10 mouse cellular contexts compared by ENCODE assay signal in the genomic region with DNA sequence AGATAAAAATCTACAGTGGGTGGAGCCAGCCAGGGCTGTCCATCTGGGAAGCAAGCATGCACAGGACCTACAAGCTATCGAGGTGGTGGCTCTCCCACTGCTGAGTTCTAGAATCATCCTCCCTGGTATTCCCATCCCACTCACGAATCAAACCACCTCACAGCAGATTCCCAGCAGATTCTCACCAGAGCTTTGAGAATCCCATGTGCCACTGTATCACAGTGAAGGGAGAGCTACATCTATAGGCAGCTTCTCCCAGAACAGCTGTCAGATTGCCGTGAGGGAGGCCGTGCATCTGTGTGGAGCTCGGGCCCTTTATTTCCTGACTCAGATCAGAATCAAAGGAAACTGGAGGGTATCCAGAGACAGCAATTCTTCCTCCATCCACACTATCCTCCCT.
"Had no signal": no experiment of that assay in that cellular context is flagged by ENCODE, and none has a peak within 500 bp of the region (broad histone marks: within the 10 kb centered on the region; RNA-seq: fewer than 3 reads in every experiment).

No protein-coding gene starts in this region.

- ATAC-seq: lung, postnatal 0 days; midbrain, embryonic 13.5 days had no signal

- H3K27me3 ChIP-seq: liver, embryonic 15.5 days; midbrain, embryonic 13.5 days had no signal

- DNase-seq: kidney, adult 8-10 months; kidney, postnatal 25 days; lung, adult 2 months; lung, postnatal 36 days; thymus, postnatal 36 days had no signal

- H3K27ac ChIP-seq: liver, embryonic 15.5 days; midbrain, embryonic 13.5 days had no signal

- H3K36me3 ChIP-seq: limb, embryonic 10.5 days; liver, embryonic 15.5 days; midbrain, embryonic 13.5 days had no signal

- H3K9me3 ChIP-seq: limb, embryonic 10.5 days; liver, embryonic 15.5 days; midbrain, embryonic 13.5 days had no signal

- H3K4me3 ChIP-seq: limb, embryonic 10.5 days; liver, embryonic 15.5 days; midbrain, embryonic 13.5 days had no signal

- H3K4me2 ChIP-seq: liver, embryonic 11.5 days; liver, embryonic 15.5 days; midbrain, embryonic 13.5 days had no signal

- H3K9ac ChIP-seq: liver, embryonic 15.5 days; midbrain, embryonic 13.5 days had no signal

- H3K4me1 ChIP-seq: liver, embryonic 15.5 days had no signal
